Mouse (Mus musculus): ENCODE measurements at regions not wholly inside any gene's neighbourhood (a gene's known extent, or its start where the extent isn't known, plus 50 kb on each side); places are given as distances from the start of the nearest gene placed in this dataset.

DNA sequence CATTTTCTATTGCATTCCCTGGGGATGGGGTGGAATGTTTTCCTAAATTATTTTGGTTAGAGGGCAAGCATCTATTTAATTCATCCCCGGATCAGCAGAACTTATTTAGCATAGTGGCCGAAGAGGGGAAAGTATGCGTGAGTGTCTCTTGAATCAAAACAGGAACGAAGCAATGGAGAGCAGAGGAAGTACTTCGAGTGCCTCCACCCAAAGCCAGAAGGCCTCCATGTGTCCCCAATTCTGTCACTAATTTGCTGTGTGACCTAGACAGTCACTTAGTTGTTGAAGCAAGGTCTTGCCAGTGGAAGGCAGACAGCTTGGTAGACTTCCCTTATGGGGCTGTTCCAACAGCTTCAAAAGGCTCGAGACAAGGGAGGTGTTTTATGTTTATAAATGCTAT is 233.3 kb downstream of the Pten start:
- Histone ChIP-seq H3K36me3 (replicated peaks; ENCODE audit: control insufficient read depth, insufficient read depth, low read depth) (no peaks in the 10 kb centered on the region), H3K9ac (replicated peaks) (no peak overlapping the region), H3K9me3 (ENCODE audit: control insufficient read depth, low read length) (no peaks in the 10 kb centered on the region), H3K4me2 (ENCODE audit: low read depth) (no peak overlapping the region), H3K27me3 (ENCODE audit: control insufficient read depth, insufficient read depth, low read length) (no peaks in the 10 kb centered on the region), H3K4me1 (replicated peaks; ENCODE audit: control insufficient read depth in 2 of 2, insufficient read depth in 2 of 2, low read length in 1 of 2) (no peaks in the 10 kb centered on the region), H3K27ac (no peak overlapping the region), H3K4me3 (ENCODE audit: insufficient read depth in 1 of 2, low read depth in 2 of 2, low read length in 2 of 2) (no peak overlapping the region)
- no peak for TF ChIP-seq EP300 (IDR thresholded peaks at IDR 0.05; ENCODE audit: low read depth)
- TF ChIP-seq CTCF (IDR thresholded peaks at IDR 0.05; ENCODE audit: low read depth) = no peak
- 50% methylated on average over 6 of the region's 6 CpGs for WGBS (ENCODE audit: insufficient replicate concordance)
- DNase-seq (ENCODE audit: low read depth in 3 of 3, low spot score in 3 of 3) (no peak), ATAC-seq (ENCODE audit: insufficient read depth) (no peak)

DNA sequence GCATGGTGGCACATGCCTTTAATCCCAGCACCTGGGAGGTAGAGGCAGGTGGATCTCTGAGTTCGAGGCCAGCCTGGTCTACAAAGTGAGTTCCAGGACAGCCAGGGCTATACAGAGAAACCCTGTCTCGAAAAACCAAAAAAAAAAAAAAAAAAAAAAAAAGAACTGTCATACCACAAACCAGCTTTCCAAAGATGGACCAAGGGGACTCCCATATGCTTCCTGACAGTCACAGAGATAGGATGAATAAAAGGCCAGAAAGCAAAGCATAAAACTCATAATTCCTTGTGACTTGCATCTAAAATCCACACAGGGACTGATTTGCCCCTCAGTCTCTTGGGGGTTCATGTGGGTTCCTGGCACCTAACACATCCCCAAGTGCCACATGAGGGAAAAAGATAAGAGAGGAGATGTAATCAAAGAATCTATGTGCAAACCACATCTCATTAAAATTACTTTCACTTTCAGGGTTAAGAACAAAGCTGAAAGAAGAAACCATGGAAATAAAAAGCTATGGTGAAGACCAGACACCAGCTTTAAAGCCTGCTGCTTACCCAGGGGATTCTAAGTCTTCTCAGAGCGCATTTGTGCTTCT is 241.4 kb downstream of the Pten start:
- DNase-seq (ENCODE audit: low read depth in 3 of 3, low spot score in 3 of 3) (no peak), ATAC-seq (ENCODE audit: insufficient read depth) (no peak)
- H3K9me3 ChIP-seq (ENCODE audit: control insufficient read depth, low read length) = no peaks in the 10 kb centered on the region
- H3K27me3 ChIP-seq (ENCODE audit: control insufficient read depth, insufficient read depth, low read length) = no peaks in the 10 kb centered on the region
- H3K9ac ChIP-seq (replicated peaks) = no peak overlapping the region
- 62% methylated on average over 2 of the region's 3 CpGs for WGBS (ENCODE audit: insufficient replicate concordance)
- no peaks in the 10 kb centered on the region for H3K36me3 ChIP-seq (replicated peaks; ENCODE audit: control insufficient read depth, insufficient read depth, low read depth)
- H3K4me2 ChIP-seq (ENCODE audit: low read depth) = no peak overlapping the region
- no peak overlapping the region for H3K27ac ChIP-seq
- no peaks in the 10 kb centered on the region for H3K4me1 ChIP-seq (replicated peaks; ENCODE audit: control insufficient read depth in 2 of 2, insufficient read depth in 2 of 2, low read length in 1 of 2)
- TF ChIP-seq EP300 (IDR thresholded peaks at IDR 0.05; ENCODE audit: low read depth) = no peak
- TF ChIP-seq CTCF (IDR thresholded peaks at IDR 0.05; ENCODE audit: low read depth) = no peak
- H3K4me3 ChIP-seq (ENCODE audit: insufficient read depth in 1 of 2, low read depth in 2 of 2, low read length in 2 of 2) = no peak overlapping the region

DNA sequence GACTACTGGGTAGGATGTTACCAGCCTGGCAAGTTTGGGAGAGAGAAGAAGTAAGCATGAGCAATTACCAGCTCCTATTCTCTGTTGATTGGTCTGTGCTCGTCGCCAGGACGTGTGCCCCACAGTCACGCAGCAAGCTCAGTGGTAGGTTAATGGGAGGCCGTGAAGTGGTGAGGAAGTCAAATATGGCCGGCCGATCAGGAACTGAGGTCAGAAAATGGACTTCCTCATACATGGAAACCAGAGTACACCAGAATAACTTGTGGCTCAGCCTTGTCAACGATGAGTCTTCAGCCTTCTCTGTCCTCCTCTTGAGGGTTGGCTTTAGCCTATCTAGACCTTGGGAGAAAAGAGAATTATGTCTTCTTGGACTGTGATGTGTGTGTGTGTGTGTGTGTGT is 250.3 kb downstream of the Pten start:
- TF ChIP-seq EP300 (IDR thresholded peaks at IDR 0.05; ENCODE audit: low read depth) (no peak), CTCF (IDR thresholded peaks at IDR 0.05; ENCODE audit: low read depth) (no peak)
- Histone ChIP-seq H3K4me2 (ENCODE audit: low read depth) (no peak overlapping the region), H3K9ac (replicated peaks) (no peak overlapping the region), H3K27ac (no peak overlapping the region), H3K9me3 (ENCODE audit: control insufficient read depth, low read length) (no peaks in the 10 kb centered on the region), H3K36me3 (replicated peaks; ENCODE audit: control insufficient read depth, insufficient read depth, low read depth) (no peaks in the 10 kb centered on the region), H3K4me3 (ENCODE audit: insufficient read depth in 1 of 2, low read depth in 2 of 2, low read length in 2 of 2) (no peak overlapping the region), H3K4me1 (replicated peaks; ENCODE audit: control insufficient read depth in 2 of 2, insufficient read depth in 2 of 2, low read length in 1 of 2) (no peaks in the 10 kb centered on the region), H3K27me3 (ENCODE audit: control insufficient read depth, insufficient read depth, low read length) (no peaks in the 10 kb centered on the region)
- DNase-seq (ENCODE audit: low read depth in 3 of 3, low spot score in 3 of 3) (no peak), ATAC-seq (ENCODE audit: insufficient read depth) (no peak)
- WGBS (ENCODE audit: insufficient replicate concordance) = 54% methylated on average over 8 of the region's 8 CpGs

DNA sequence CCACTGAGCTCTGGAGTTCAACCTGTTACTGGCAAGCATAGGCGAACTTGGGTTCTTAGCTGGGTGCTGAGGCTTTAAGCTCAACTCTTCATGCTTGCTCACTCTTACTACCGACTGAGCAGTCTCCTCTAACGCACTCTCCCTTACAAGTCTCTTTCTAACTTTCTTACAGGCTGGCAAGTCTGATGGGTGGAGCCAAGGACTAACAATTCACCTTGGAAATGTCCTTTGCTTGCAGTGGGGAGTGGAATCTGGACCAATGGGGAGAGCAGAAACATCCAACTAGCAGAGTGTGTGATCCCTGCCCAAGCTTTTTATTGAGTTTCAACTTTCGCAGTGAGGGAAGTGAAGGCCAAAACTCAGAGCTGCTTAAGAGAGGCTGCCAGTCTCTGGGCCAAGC is 250.8 kb downstream of the Pten start:
- no peaks in the 10 kb centered on the region for H3K9me3 ChIP-seq (ENCODE audit: control insufficient read depth, low read length)
- H3K36me3 ChIP-seq (replicated peaks; ENCODE audit: control insufficient read depth, insufficient read depth, low read depth) = no peaks in the 10 kb centered on the region
- H3K27ac ChIP-seq = no peak overlapping the region
- TF ChIP-seq CTCF (IDR thresholded peaks at IDR 0.05; ENCODE audit: low read depth) = no peak
- TF ChIP-seq EP300 (IDR thresholded peaks at IDR 0.05; ENCODE audit: low read depth) = no peak
- WGBS (ENCODE audit: insufficient replicate concordance) = 69% methylated on average over 4 of the region's 4 CpGs
- DNase-seq (ENCODE audit: low read depth in 3 of 3, low spot score in 3 of 3) (no peak), ATAC-seq (ENCODE audit: insufficient read depth) (no peak)
- H3K9ac ChIP-seq (replicated peaks) = no peak overlapping the region
- no peak overlapping the region for H3K4me2 ChIP-seq (ENCODE audit: low read depth)
- no peak overlapping the region for H3K4me3 ChIP-seq (ENCODE audit: insufficient read depth in 1 of 2, low read depth in 2 of 2, low read length in 2 of 2)
- H3K27me3 ChIP-seq (ENCODE audit: control insufficient read depth, insufficient read depth, low read length) = no peaks in the 10 kb centered on the region
- H3K4me1 ChIP-seq (replicated peaks; ENCODE audit: control insufficient read depth in 2 of 2, insufficient read depth in 2 of 2, low read length in 1 of 2) = no peaks in the 10 kb centered on the region

DNA sequence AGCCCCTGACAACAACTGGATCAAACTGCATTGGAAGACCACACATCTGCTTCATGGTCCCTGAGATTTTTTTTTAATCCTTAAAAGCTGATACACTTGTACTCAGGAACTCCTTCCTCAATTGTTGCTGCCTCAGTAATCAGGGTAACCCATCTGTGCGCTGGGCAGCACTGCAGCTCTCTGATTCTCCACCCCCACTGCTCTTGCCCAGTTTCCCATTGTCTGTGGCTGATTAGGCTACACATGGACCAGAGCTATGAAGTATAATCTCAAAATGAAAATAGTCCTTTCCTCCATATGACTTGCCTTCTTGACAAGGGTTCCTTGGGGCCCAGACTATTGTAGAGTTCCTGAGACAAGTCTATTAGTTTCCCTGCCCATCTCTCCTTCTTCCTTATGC is 251.5 kb downstream of the Pten start:
- H3K36me3 ChIP-seq (replicated peaks; ENCODE audit: control insufficient read depth, insufficient read depth, low read depth) = no peaks in the 10 kb centered on the region
- H3K4me1 ChIP-seq (replicated peaks; ENCODE audit: control insufficient read depth in 2 of 2, insufficient read depth in 2 of 2, low read length in 1 of 2) = no peaks in the 10 kb centered on the region
- H3K9ac ChIP-seq (replicated peaks) = no peak overlapping the region
- H3K27ac ChIP-seq = no peak overlapping the region
- WGBS (ENCODE audit: insufficient replicate concordance) = 8% methylated on average over 1 of the region's 1 CpGs
- H3K27me3 ChIP-seq (ENCODE audit: control insufficient read depth, insufficient read depth, low read length) = no peaks in the 10 kb centered on the region
- no peak for DNase-seq (ENCODE audit: low read depth in 3 of 3, low spot score in 3 of 3)
- ATAC-seq (ENCODE audit: insufficient read depth) = no peak
- no peak overlapping the region for H3K4me2 ChIP-seq (ENCODE audit: low read depth)
- no peak for TF ChIP-seq EP300 (IDR thresholded peaks at IDR 0.05; ENCODE audit: low read depth)
- TF ChIP-seq CTCF (IDR thresholded peaks at IDR 0.05; ENCODE audit: low read depth) = no peak
- H3K9me3 ChIP-seq (ENCODE audit: control insufficient read depth, low read length) = no peaks in the 10 kb centered on the region
- H3K4me3 ChIP-seq (ENCODE audit: insufficient read depth in 1 of 2, low read depth in 2 of 2, low read length in 2 of 2) = no peak overlapping the region

Data from liver, embryonic 14.5 days (tissue).